Mouse (Mus musculus) neural tube, embryonic 14.5 days (tissue): ENCODE results near the gene Hdac7. TPM values are rescaled to one million over a fixed set of nuclear protein-coding genes. Genes with fewer than 3 reads are reported as not detected.

Experiments used
- ATAC-seq: fragments of 200-750 bp; cut with Nextera tagmentation; 2 replicates; pipeline ENCODE4 v1.8.0; 2017; ENCODE audit warnings: low read depth, mild to moderate bottlenecking, moderate TSS enrichment, moderate library complexity
- H3K27ac ChIP-seq: fragments of 300-500 bp; sonication (generic); 2 replicates; pipeline ENCODE4 v1.5.1; 2014; ENCODE audit warnings: low read depth, mild to moderate bottlenecking, control low read depth, low read length, moderate library complexity, mixed read lengths
- H3K27me3 ChIP-seq: fragments of 300-500 bp; sonication (generic); 2 replicates; pipeline ENCODE4 v1.6.1; 2014; ENCODE audit warnings: low read length; ENCODE audit not compliant: control insufficient read depth, insufficient read depth
- H3K36me3 ChIP-seq: fragments of 300-500 bp; sonication (generic); 2 replicates; pipeline ENCODE4 v1.6.1; 2014; ENCODE audit warnings: low read length, mixed read lengths; ENCODE audit not compliant: control insufficient read depth, insufficient read depth
- H3K4me1 ChIP-seq: fragments of 300-500 bp; sonication (generic); 2 replicates; pipeline ENCODE4 v1.6.1; 2014; ENCODE audit warnings: low read length; ENCODE audit not compliant: control insufficient read depth, insufficient read depth
- H3K4me2 ChIP-seq: fragments of 300-500 bp; sonication (generic); 2 replicates; pipeline ENCODE4 v1.6.1; 2014; ENCODE audit warnings: mild to moderate bottlenecking, low read depth, low read length, control low read depth
- H3K4me3 ChIP-seq: fragments of 300-500 bp; sonication (generic); 2 replicates; pipeline ENCODE4 v1.5.1; 2014; ENCODE audit warnings: low read depth, low read length, control low read depth, mixed read lengths
- H3K9ac ChIP-seq: fragments of 300-500 bp; sonication (generic); replicated peaks from 2 replicates; pipeline ENCODE4 v1.6.1; 2014; ENCODE audit warnings: low read depth, mild to moderate bottlenecking, control low read depth, low read length, mixed read lengths
- H3K9me3 ChIP-seq: fragments of 300-500 bp; sonication (generic); 2 replicates; pipeline ENCODE4 v1.6.1; 2016; ENCODE audit warnings: low read length; ENCODE audit not compliant: control insufficient read depth
- WGBS: fragments of 180-500 bp; shearing (Covaris S2); extraction: QIAGEN DNeasy Blood & Tissue Kit; methylation state at CpG from one replicate; pipeline ENCODE4 v1.1.7; 2014; 5-methylcytosine and 5-hydroxymethylcytosine counted together
- polyA plus RNA-seq: library from polyadenylated mRNA; unstranded; fragments of >200 nt; fragmentation: Nextera tagmentation; extraction: Ambion mirVana; gene quantifications from 2 replicates; pipeline ENCODE4 v1.2.1, GENCODE M21; 2014

The Hdac7 gene
- polyA plus RNA-seq, 1 experiment from 2014 or later: 28.7 TPM

GRCm38 (mm10) chr15:97778311-97779098 is 65.8 kb downstream of the Hdac7 start, which contains the start of gene Slc48a1:
Slc48a1 (plus strand) TSS chr15:97778520.
- Histone ChIP-seq H3K4me2 (no peak within 1 kb of the TSS), H3K4me3 (no peak within 1 kb of the TSS), H3K36me3 (no peaks in the 10 kb centered on the region), H3K27ac (no peak within 1 kb of the TSS), H3K9ac (no peak within 1 kb of the TSS), H3K27me3 (0 out of 2 replicates have a peak, but pooled peaks cover 3% of the 10 kb centered on the region), H3K4me1 (peaks cover 6% of the 10 kb centered on the region; the same call in 1 of the 2 replicates), H3K9me3 (no peaks in the 10 kb centered on the region)
- WGBS: 77% methylated on average over 8 of the region's 8 CpGs
- ATAC-seq: no peak

GRCm38 (mm10) chr15:97776919-97777318 is 67.4 kb downstream of the Hdac7 start:
- Histone ChIP-seq H3K27ac (no peak overlapping the region), H3K4me3 (no peak overlapping the region), H3K27me3 (no peaks in the 10 kb centered on the region), H3K4me2 (no peak overlapping the region), H3K4me1 (no peaks in the 10 kb centered on the region; the same call in 1 of the 2 replicates), H3K9ac (no peak overlapping the region), H3K9me3 (no peaks in the 10 kb centered on the region), H3K36me3 (no peaks in the 10 kb centered on the region)
- ATAC-seq: no peak
- WGBS: 73% methylated on average over 6 of the region's 6 CpGs

- no peaks in the 10 kb centered on the region for H3K36me3 ChIP-seq
- no peaks in the 10 kb centered on the region for H3K27me3 ChIP-seq
- ATAC-seq: no peak
- no peak overlapping the region for H3K9ac ChIP-seq
- no peak overlapping the region for H3K4me3 ChIP-seq
- WGBS: 8% methylated on average over 8 of the region's 8 CpGs
- H3K9me3 ChIP-seq: no peaks in the 10 kb centered on the region
- no peaks in the 10 kb centered on the region; the same call in 1 of the 2 replicates for H3K4me1 ChIP-seq
- H3K27ac ChIP-seq: no peak overlapping the region
- no peak overlapping the region for H3K4me2 ChIP-seq
Measured at GRCm38 (mm10) chr15:97776514-97776913, 67.8 kb downstream of the Hdac7 start.

- WGBS: 79% methylated on average over 5 of the region's 5 CpGs
- no peak for ATAC-seq
- Histone ChIP-seq H3K27me3 (peaks cover 3% of the 10 kb centered on the region; the same call in 1 of the 2 replicates), H3K9me3 (no peaks in the 10 kb centered on the region), H3K4me3 (no peak overlapping the region), H3K27ac (no peak overlapping the region), H3K4me1 (no peaks in the 10 kb centered on the region; the same call in 1 of the 2 replicates), H3K9ac (no peak overlapping the region), H3K4me2 (no peak overlapping the region), H3K36me3 (no peaks in the 10 kb centered on the region)
Measured at GRCm38 (mm10) chr15:97773961-97774370, 70.3 kb downstream of the Hdac7 start.

- peaks cover 3% of the 10 kb centered on the region; the same call in 1 of the 2 replicates for H3K27me3 ChIP-seq
- no peak overlapping the region for H3K27ac ChIP-seq
- peak; percentile 46; the same call in 1 of the 2 replicates for ATAC-seq
- H3K4me3 ChIP-seq: no peak overlapping the region
- no peak overlapping the region for H3K9ac ChIP-seq
- no peaks in the 10 kb centered on the region for H3K9me3 ChIP-seq
- no peak overlapping the region for H3K4me2 ChIP-seq
- no peaks in the 10 kb centered on the region for H3K36me3 ChIP-seq
- WGBS: 34% methylated on average over 5 of the region's 5 CpGs
- peaks cover 4% of the 10 kb centered on the region for H3K4me1 ChIP-seq
Measured at GRCm38 (mm10) chr15:97773108-97773507, 71.2 kb downstream of the Hdac7 start.

GRCm38 (mm10) chr15:97770280-97770679 is 74.0 kb downstream of the Hdac7 start:
- no peaks in the 10 kb centered on the region for H3K9me3 ChIP-seq
- H3K9ac ChIP-seq: no peak overlapping the region
- H3K4me2 ChIP-seq: no peak overlapping the region
- no peak for ATAC-seq
- H3K36me3 ChIP-seq: no peaks in the 10 kb centered on the region
- 86% methylated on average over 8 of the region's 8 CpGs for whole genome bisulfite sequencing
- no peak overlapping the region for H3K4me3 ChIP-seq
- peaks cover 9% of the 10 kb centered on the region for H3K27me3 ChIP-seq
- no peak overlapping the region for H3K27ac ChIP-seq
- peaks cover 23% of the 10 kb centered on the region for H3K4me1 ChIP-seq

- Histone ChIP-seq H3K4me3 (peak overlapping the region; percentile 30), H3K27ac (peak overlapping the region; percentile 28; the same call in 1 of the 2 replicates), H3K27me3 (peaks cover 9% of the 10 kb centered on the region), H3K9me3 (no peaks in the 10 kb centered on the region), H3K9ac (peak overlapping the region; percentile 52), H3K4me2 (peak overlapping the region; percentile 78), H3K36me3 (no peaks in the 10 kb centered on the region), H3K4me1 (peaks cover 29% of the 10 kb centered on the region)
- peak; percentile 26; the same call in 1 of the 2 replicates for ATAC-seq
- under 1% methylated on average over 18 of the region's 18 CpGs for WGBS
Measured at GRCm38 (mm10) chr15:97768192-97768591, 76.1 kb downstream of the Hdac7 start.

GRCm38 (mm10) chr15:97767280-97768186 is 76.8 kb downstream of the Hdac7 start, which contains the start of gene Rapgef3:
Rapgef3 (minus strand) TSS chr15:97767972.
- H3K4me3 ChIP-seq: peak within 1 kb of the TSS; percentile 30
- H3K27ac ChIP-seq: peak within 1 kb of the TSS; percentile 48
- peak within 1 kb of the TSS; percentile 78 for H3K4me2 ChIP-seq
- H3K9ac ChIP-seq: peak within 1 kb of the TSS; percentile 52
- no peaks in the 10 kb centered on the region for H3K9me3 ChIP-seq
- H3K4me1 ChIP-seq: peaks cover 29% of the 10 kb centered on the region
- H3K36me3 ChIP-seq: no peaks in the 10 kb centered on the region
- peak; percentile 80 for ATAC-seq
- WGBS: 1% methylated on average over 42 of the region's 44 CpGs
- H3K27me3 ChIP-seq: peaks cover 9% of the 10 kb centered on the region
